Mouse (Mus musculus): Measurements from ENCODE around the gene Ankrd23. TPM values are rescaled to one million over a fixed set of nuclear protein-coding genes. Genes with fewer than 3 reads are reported as not detected.
A peak's percentile ranks its signal among the peaks of the same experiment; 100 is the strongest.

The Ankrd23 gene
- total and polyA plus RNA-seq, 2 experiments from 2014 or later: 34.2 to 93.8 TPM

GRCm38 (mm10) chr1:36569694-36570276 is 33.1 kb upstream of the Ankrd23 start:
- DNase-seq (ENCODE audit: low spot score) (no peak), ATAC-seq (ENCODE audit: insufficient read depth, low read depth) (no peak)
- H3K36me3 ChIP-seq (replicated peaks; ENCODE audit: control insufficient read depth, insufficient read depth, low read length): no peaks in the 10 kb centered on the region
- no peak overlapping the region for H3K4me3 ChIP-seq (ENCODE audit: low read depth, low read length)
- H3K4me1 ChIP-seq (ENCODE audit: control insufficient read depth, insufficient read depth): peaks cover 28% of the 10 kb centered on the region
- TF ChIP-seq EP300 (IDR thresholded peaks at IDR 0.05; ENCODE audit: low read depth) (no peak), CTCF (IDR thresholded peaks at IDR 0.05; ENCODE audit: low read depth) (no peak)
- H3K4me2 ChIP-seq (ENCODE audit: low read depth, low read length): no peak overlapping the region
- peak overlapping the region; percentile 52 for H3K27ac ChIP-seq (ENCODE audit: low read depth)
- H3K27me3 ChIP-seq (ENCODE audit: control insufficient read depth, insufficient read depth, low read length): no peaks in the 10 kb centered on the region
- 46% methylated on average over 7 of the region's 7 CpGs for WGBS
- H3K9me3 ChIP-seq (replicated peaks; ENCODE audit: control insufficient read depth, low read length): no peaks in the 10 kb centered on the region
- no peak overlapping the region for H3K9ac ChIP-seq (replicated peaks; ENCODE audit: low read depth, low read length)

DNA sequence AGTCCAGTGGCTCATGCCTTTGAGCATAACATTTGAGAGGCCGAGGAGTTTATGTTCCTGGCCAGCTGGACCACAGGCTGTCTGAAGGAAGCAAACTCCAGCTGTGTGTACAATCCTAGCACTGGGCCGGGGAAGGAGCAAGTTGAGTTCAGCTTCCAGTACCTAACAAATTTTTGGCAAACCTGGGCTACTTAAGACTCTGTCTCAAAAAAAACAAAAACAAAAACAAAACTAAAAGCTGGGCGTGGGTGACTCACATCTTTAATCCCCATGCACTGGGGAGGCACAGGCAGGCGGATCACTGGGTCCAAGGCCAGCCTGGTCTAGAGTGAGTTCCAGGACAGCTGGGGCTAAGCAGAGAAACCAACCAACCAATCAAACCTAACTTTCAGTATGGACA is 32.1 kb upstream of the Ankrd23 start:
- Histone ChIP-seq H3K27me3 (ENCODE audit: control insufficient read depth, insufficient read depth, low read length) (no peaks in the 10 kb centered on the region), H3K4me1 (ENCODE audit: control insufficient read depth, insufficient read depth) (peaks cover 38% of the 10 kb centered on the region), H3K9me3 (replicated peaks; ENCODE audit: control insufficient read depth, low read length) (no peaks in the 10 kb centered on the region), H3K36me3 (replicated peaks; ENCODE audit: control insufficient read depth, insufficient read depth, low read length) (no peaks in the 10 kb centered on the region), H3K27ac (ENCODE audit: low read depth) (peak overlapping the region; percentile 52), H3K9ac (replicated peaks; ENCODE audit: low read depth, low read length) (no peak overlapping the region), H3K4me3 (ENCODE audit: low read depth, low read length) (no peak overlapping the region), H3K4me2 (ENCODE audit: low read depth, low read length) (no peak overlapping the region)
- 74% methylated on average over 4 of the region's 4 CpGs for WGBS
- ATAC-seq (ENCODE audit: insufficient read depth, low read depth) (no peak), DNase-seq (ENCODE audit: low spot score) (no peak)
- TF ChIP-seq CTCF (IDR thresholded peaks at IDR 0.05; ENCODE audit: low read depth) (no peak), EP300 (IDR thresholded peaks at IDR 0.05; ENCODE audit: low read depth) (no peak)

DNA sequence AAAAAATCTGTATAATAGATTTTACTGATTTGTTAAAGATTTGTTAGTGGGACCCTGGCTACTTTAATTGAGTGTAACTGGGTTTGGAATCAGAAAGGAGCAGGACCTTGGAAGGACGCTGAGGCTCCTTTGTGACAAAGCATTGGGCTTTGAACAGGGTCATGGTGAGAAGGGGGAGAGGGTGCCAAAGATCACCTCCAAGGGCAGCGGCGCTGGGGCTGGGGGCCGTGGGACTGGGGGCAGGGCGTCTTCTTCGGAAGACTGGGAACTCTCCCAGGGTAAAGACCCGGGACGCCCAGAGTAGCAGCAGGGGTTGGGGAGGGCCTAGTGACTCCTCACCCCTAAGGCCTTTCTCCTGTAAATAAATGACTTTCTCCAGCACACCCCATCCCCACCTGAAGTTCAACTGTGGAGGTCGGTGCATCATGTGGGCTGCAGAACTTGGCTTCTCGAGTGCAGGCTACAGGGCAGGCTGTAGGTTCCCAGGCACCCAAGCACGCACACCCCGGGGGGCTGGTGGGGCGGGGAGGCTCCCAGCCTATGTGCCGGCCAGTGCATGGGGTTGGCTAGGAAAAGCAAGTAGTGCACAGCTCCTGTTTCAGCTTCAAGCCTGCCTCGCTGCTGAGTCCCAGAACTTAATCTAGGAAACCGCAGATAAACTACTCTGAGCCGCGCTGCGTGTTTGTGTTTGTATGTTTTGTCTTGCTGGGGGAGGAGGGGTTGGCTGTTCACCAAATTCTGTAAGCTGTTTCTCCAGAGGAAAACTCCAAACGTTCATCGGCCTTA is 31.3 kb upstream of the Ankrd23 start:
- peaks cover 36% of the 10 kb centered on the region for H3K4me1 ChIP-seq (ENCODE audit: control insufficient read depth, insufficient read depth)
- H3K9me3 ChIP-seq (replicated peaks; ENCODE audit: control insufficient read depth, low read length): no peaks in the 10 kb centered on the region
- H3K27ac ChIP-seq (ENCODE audit: low read depth): 0 out of 2 replicates have a peak overlapping the region, but pooled peaks have one; percentile 52
- WGBS: 43% methylated on average over 21 of the region's 21 CpGs
- DNase-seq (ENCODE audit: low spot score) (no peak), ATAC-seq (ENCODE audit: insufficient read depth, low read depth) (no peak)
- no peak overlapping the region for H3K4me3 ChIP-seq (ENCODE audit: low read depth, low read length)
- no peak overlapping the region for H3K9ac ChIP-seq (replicated peaks; ENCODE audit: low read depth, low read length)
- TF ChIP-seq EP300 (IDR thresholded peaks at IDR 0.05; ENCODE audit: low read depth) (no peak), CTCF (IDR thresholded peaks at IDR 0.05; ENCODE audit: low read depth) (no peak)
- H3K4me2 ChIP-seq (ENCODE audit: low read depth, low read length): no peak overlapping the region
- H3K27me3 ChIP-seq (ENCODE audit: control insufficient read depth, insufficient read depth, low read length): no peaks in the 10 kb centered on the region
- H3K36me3 ChIP-seq (replicated peaks; ENCODE audit: control insufficient read depth, insufficient read depth, low read length): no peaks in the 10 kb centered on the region

GRCm38 (mm10) chr1:36566425-36566824 is 29.7 kb upstream of the Ankrd23 start:
- no peaks in the 10 kb centered on the region for H3K27me3 ChIP-seq (ENCODE audit: control insufficient read depth, insufficient read depth, low read length)
- WGBS: 33% methylated on average over 2 of the region's 2 CpGs
- no peak overlapping the region for H3K4me3 ChIP-seq (ENCODE audit: low read depth, low read length)
- H3K27ac ChIP-seq (ENCODE audit: low read depth): no peak overlapping the region
- DNase-seq (ENCODE audit: low spot score) (no peak), ATAC-seq (ENCODE audit: insufficient read depth, low read depth) (no peak)
- H3K36me3 ChIP-seq (replicated peaks; ENCODE audit: control insufficient read depth, insufficient read depth, low read length): no peaks in the 10 kb centered on the region
- H3K9me3 ChIP-seq (replicated peaks; ENCODE audit: control insufficient read depth, low read length): no peaks in the 10 kb centered on the region
- no peak overlapping the region for H3K9ac ChIP-seq (replicated peaks; ENCODE audit: low read depth, low read length)
- H3K4me1 ChIP-seq (ENCODE audit: control insufficient read depth, insufficient read depth): peaks cover 39% of the 10 kb centered on the region
- H3K4me2 ChIP-seq (ENCODE audit: low read depth, low read length): no peak overlapping the region
- TF ChIP-seq EP300 (IDR thresholded peaks at IDR 0.05; ENCODE audit: low read depth): no peak
- no peak for TF ChIP-seq CTCF (IDR thresholded peaks at IDR 0.05; ENCODE audit: low read depth)

DNA sequence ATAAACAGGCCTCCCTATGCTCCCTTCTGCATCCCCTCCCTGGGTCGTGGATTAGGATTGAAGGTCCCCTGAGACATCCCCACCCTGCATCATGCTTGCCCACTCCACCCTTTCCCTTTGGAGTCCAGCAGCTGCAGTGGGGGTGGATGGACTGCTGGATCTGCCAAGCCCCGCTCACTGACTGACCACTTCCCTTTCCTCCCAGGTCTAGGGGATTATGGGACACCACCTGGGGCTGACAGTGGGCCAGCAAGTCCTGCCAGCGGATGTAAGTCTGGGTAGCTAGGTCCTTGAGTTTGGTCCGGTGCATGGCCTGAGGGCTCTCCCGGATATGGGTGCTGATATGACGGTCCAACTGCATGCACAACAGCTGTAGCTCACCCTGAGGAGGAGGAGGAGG is 27.4 kb upstream of the Ankrd23 start:
- Histone ChIP-seq H3K36me3 (replicated peaks; ENCODE audit: control insufficient read depth, insufficient read depth, low read length) (no peaks in the 10 kb centered on the region), H3K9me3 (replicated peaks; ENCODE audit: control insufficient read depth, low read length) (no peaks in the 10 kb centered on the region), H3K4me2 (ENCODE audit: low read depth, low read length) (no peak overlapping the region), H3K4me3 (ENCODE audit: low read depth, low read length) (no peak overlapping the region), H3K4me1 (ENCODE audit: control insufficient read depth, insufficient read depth) (peaks cover 22% of the 10 kb centered on the region; the same call in 1 of the 2 replicates), H3K27ac (ENCODE audit: low read depth) (no peak overlapping the region), H3K27me3 (ENCODE audit: control insufficient read depth, insufficient read depth, low read length) (no peaks in the 10 kb centered on the region), H3K9ac (replicated peaks; ENCODE audit: low read depth, low read length) (no peak overlapping the region)
- TF ChIP-seq CTCF (IDR thresholded peaks at IDR 0.05; ENCODE audit: low read depth): no peak
- no peak for TF ChIP-seq EP300 (IDR thresholded peaks at IDR 0.05; ENCODE audit: low read depth)
- no peak for ATAC-seq (ENCODE audit: insufficient read depth, low read depth)
- 65% methylated on average over 6 of the region's 6 CpGs for WGBS
- no peak for DNase-seq (ENCODE audit: low spot score)
